ENCODE assay signal across 17 mouse cellular contexts in genomic region chr7:95852630-95853029, GRCm38 (mm10).
"Had no signal": no experiment of that assay in that cellular context is flagged by ENCODE, and none has a peak within 500 bp of the region (broad histone marks: within the 10 kb centered on the region; RNA-seq: fewer than 3 reads in every experiment).

No protein-coding gene starts in this region.

- H3K4me2 ChIP-seq: limb, embryonic 13.5 days; liver, embryonic 13.5 days; midbrain, embryonic 12.5 days; midbrain, embryonic 15.5 days; neural tube, embryonic 13.5 days had no signal

- H3K9me3 ChIP-seq: limb, embryonic 10.5 days; limb, embryonic 13.5 days; liver, embryonic 13.5 days; midbrain, embryonic 12.5 days; midbrain, embryonic 15.5 days; neural tube, embryonic 13.5 days had no signal

- H3K4me1 ChIP-seq: limb, embryonic 10.5 days; limb, embryonic 13.5 days; liver, embryonic 13.5 days; midbrain, embryonic 12.5 days; midbrain, embryonic 15.5 days had no signal

- H3K36me3 ChIP-seq: limb, embryonic 10.5 days; limb, embryonic 13.5 days; liver, embryonic 13.5 days; midbrain, embryonic 12.5 days; midbrain, embryonic 15.5 days; neural tube, embryonic 13.5 days had no signal

- H3K4me3 ChIP-seq: layer of hippocampus, adult 2 months; limb, embryonic 10.5 days; limb, embryonic 13.5 days; liver, embryonic 13.5 days; midbrain, embryonic 12.5 days; midbrain, embryonic 15.5 days; neural tube, embryonic 13.5 days had no signal

- H3K9ac ChIP-seq: limb, embryonic 13.5 days; liver, embryonic 13.5 days; midbrain, embryonic 12.5 days; midbrain, embryonic 15.5 days; neural tube, embryonic 13.5 days had no signal

- DNase-seq: kidney, postnatal 25 days; layer of hippocampus, adult 9-11 months; liver, embryonic 13.5 days; lung, adult 2 months; lung, postnatal 14 days; lung, postnatal 4 days; thymus, adult 2 months; thymus, postnatal 14 days; thymus, postnatal 4 days had no signal

- H3K27me3 ChIP-seq: limb, embryonic 13.5 days; liver, embryonic 13.5 days; midbrain, embryonic 12.5 days; midbrain, embryonic 15.5 days; neural tube, embryonic 13.5 days had no signal

- H3K27ac ChIP-seq: kidney, postnatal 0 days; layer of hippocampus, adult 2 months; limb, embryonic 10.5 days; limb, embryonic 13.5 days; liver, embryonic 13.5 days; midbrain, embryonic 12.5 days; midbrain, embryonic 15.5 days; neural tube, embryonic 13.5 days; stomach, postnatal 0 days had no signal

- ATAC-seq: midbrain, embryonic 15.5 days had no signal
